Mouse (Mus musculus) ES-E14 (cell line): ENCODE data around the gene Grb10. TPM values are rescaled to one million over a fixed set of nuclear protein-coding genes. Genes with fewer than 3 reads are reported as not detected.

Experiments
- DNase-seq: peaks from one replicate; pipeline ENCODE4 v3.0.0-alpha.2; 2013; ENCODE audit warnings: low read depth, low spot score
- H3K27ac ChIP-seq: 2 replicates; pipeline ENCODE4 v1.5.1; 2012; ENCODE audit warnings: low read depth, mild to moderate bottlenecking, low read length, moderate library complexity, mixed read lengths; ENCODE audit not compliant: poor library complexity, insufficient read depth, severe bottlenecking
- H3K36me3 ChIP-seq: 2 replicates; pipeline ENCODE4 v1.6.1; 2012; ENCODE audit warnings: mild to moderate bottlenecking, low read length, moderate library complexity, mixed read lengths; ENCODE audit not compliant: control insufficient read depth, poor library complexity, insufficient read depth, severe bottlenecking
- H3K4me1 ChIP-seq, 2 experiments: fragments of 150-350 bp in 1 of 2; sonication (generic) in 1 of 2; 2 replicates each; pipeline ENCODE4 v1.6.1; 2012; ENCODE audit warnings: low read length in 2 of 2, mild to moderate bottlenecking in 1 of 2, mixed read lengths in 1 of 2; ENCODE audit not compliant: control insufficient read depth in 2 of 2, insufficient read depth in 2 of 2, poor library complexity in 1 of 2
- H3K4me3 ChIP-seq, 2 experiments: fragments of 150-350 bp in 1 of 2; sonication (generic) in 1 of 2; 2 replicates each; pipeline ENCODE4 v1.5.1; 2012; ENCODE audit warnings: low read length in 2 of 2, low read depth in 1 of 2, mild to moderate bottlenecking in 1 of 2, mixed read lengths in 1 of 2; ENCODE audit not compliant: insufficient read depth in 1 of 2, poor library complexity in 1 of 2, severe bottlenecking in 1 of 2
- H3K9ac ChIP-seq: 2 replicates; pipeline ENCODE4 v1.6.1; 2012; ENCODE audit warnings: low read depth, mild to moderate bottlenecking, low read length, mixed read lengths; ENCODE audit not compliant: poor library complexity, insufficient read depth, severe bottlenecking
- H3K9me3 ChIP-seq: fragments of 150-350 bp; sonication (generic); 2 replicates; pipeline ENCODE4 v1.6.1; 2012; ENCODE audit warnings: low read depth, mild to moderate bottlenecking, low read length; ENCODE audit not compliant: control insufficient read depth, insufficient read depth
- CHD2 ChIP-seq: IDR thresholded peaks from 2 replicates; pipeline ENCODE4 v1.6.1; 2014; ENCODE audit warnings: mild to moderate bottlenecking, low read depth, low read length, inconsistent platforms
- HCFC1 ChIP-seq: IDR thresholded peaks from 2 replicates; pipeline ENCODE4 v1.6.1; 2012; ENCODE audit warnings: low read length, inconsistent platforms, borderline replicate concordance; ENCODE audit not compliant: insufficient read depth
- MAFK ChIP-seq: IDR thresholded peaks from 2 replicates; pipeline ENCODE4 v1.6.1; 2014; ENCODE audit warnings: mild to moderate bottlenecking, low read depth, low read length, inconsistent platforms; ENCODE audit not compliant: insufficient read depth
- ZC3H11A ChIP-seq: IDR thresholded peaks from 2 replicates; pipeline ENCODE4 v1.6.1; 2012; ENCODE audit warnings: low read depth, mild to moderate bottlenecking, inconsistent platforms, low read length, borderline replicate concordance
- ZNF384 ChIP-seq: IDR thresholded peaks from 2 replicates; pipeline ENCODE4 v1.6.1; 2012; ENCODE audit warnings: low read depth, low read length, inconsistent platforms
- in situ Hi-C, 2 experiments: fragments of 600-800 bp; cut with MboI; formaldehyde crosslinking; loops; one replicate each; pipeline ENCODE4 v1.15.1; 2025; ENCODE audit warnings: low sequenced_read_pairs in 2 of 2, inconsistent platforms in 1 of 2; ENCODE audit not compliant: unreplicated experiment in 2 of 2
- total RNA-seq: library from RNA; depleted of rRNA; stranded (reverse); fragments of 300-350 nt; gene quantifications from 2 replicates; pipeline ENCODE4 v1.2.3, GENCODE M21; 2012

Gene Grb10
- total RNA-seq, 1 experiment: 33.4 TPM

DNA sequence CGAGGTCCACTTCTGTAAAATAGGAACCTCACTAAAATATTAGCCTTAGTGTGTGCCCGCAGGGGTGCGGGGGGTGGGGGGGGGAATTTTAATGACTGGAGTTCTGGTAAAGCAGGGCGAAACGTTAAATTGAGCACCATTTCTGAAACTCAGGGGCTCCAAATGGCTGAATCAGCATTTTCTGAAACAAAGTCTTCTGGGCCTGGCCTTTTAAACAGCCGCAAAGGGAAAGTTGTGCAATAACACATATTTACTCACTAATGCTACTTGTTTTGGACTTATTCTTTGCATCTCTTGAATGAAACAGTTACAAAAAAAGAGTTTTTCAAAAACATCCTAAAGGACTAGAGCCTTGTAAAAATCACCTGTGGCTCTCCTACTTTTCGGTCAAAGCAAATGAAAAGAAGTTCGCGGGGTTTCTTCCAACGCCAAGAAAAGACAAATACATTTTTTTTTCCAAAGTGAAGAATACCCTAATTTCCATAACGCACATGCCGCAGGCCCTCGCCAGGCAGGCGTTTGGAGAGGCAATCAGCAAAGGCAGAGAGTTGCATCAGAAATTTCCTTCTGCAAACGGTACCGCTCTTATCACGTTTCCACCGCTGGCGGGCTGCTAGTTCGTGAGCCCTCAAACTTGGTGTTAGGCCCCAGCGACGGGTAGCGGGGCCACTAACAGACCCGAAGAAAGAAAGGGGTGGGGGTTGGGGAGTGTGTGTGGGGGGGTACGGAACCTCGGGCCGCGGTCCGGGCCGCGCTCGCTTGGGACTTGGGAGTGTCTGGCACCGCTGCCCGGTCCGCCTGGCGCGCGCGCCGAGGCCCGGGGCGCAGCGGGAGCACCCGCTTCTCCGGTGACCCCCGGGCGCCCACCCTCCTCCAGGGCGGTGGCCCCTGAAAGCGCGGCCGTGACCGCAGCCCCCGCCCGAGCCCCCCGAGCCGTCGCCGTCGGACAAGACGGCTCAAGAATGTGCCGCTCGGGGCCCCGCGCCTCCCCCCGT is 2.3 kb downstream of the Grb10 start:
- Histone ChIP-seq H3K9ac (peak overlapping the region; percentile 56), H3K36me3 (no peaks in the 10 kb centered on the region), H3K9me3 (no peaks in the 10 kb centered on the region), H3K27ac (no peak overlapping the region), H3K4me3 (peak overlapping the region; percentile 74 to 79), H3K4me1 (no peaks in the 10 kb centered on the region)
- in situ Hi-C loops: loop anchor here (10.0 to 25.0 kb wide), 2 partner anchors 501 to 509 kb away; no protein-coding TSS in a partner anchor
- no peak for DNase-seq
- TF ChIP-seq HCFC1: no peak
- 0 out of 2 replicates have a peak, but pooled peaks have one; percentile 13 for TF ChIP-seq ZC3H11A
- TF ChIP-seq MAFK: peak; percentile 98
- no peak for TF ChIP-seq CHD2
- no peak for TF ChIP-seq ZNF384

DNA sequence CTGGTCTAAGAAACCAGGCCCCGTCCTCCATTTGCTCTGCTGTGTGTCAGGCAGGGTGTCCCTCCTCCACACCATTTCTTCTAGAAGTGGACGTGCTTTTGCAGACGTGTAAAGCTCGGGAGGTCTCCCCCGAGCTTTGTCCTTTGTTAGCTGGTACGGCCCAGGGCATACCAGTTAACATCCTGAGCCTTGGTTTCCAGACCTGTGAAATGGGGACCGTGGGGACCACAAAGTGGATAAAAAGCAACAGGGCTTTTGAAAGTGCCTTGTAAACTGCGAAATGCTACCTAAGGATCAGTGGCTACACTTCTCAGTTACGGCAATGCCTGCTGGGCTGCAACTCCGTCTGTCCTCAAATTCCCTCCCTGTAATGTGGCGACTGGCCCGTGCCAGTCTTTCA is 3.2 kb downstream of the Grb10 start:
- Histone ChIP-seq H3K4me3 (no peak overlapping the region), H3K4me1 (no peaks in the 10 kb centered on the region), H3K27ac (no peak overlapping the region), H3K9ac (no peak overlapping the region), H3K36me3 (no peaks in the 10 kb centered on the region), H3K9me3 (no peaks in the 10 kb centered on the region)
- DNase-seq: no peak
- TF ChIP-seq ZC3H11A (no peak), ZNF384 (no peak), HCFC1 (no peak), CHD2 (no peak), MAFK (no peak)
- in situ Hi-C loops: loop anchor here (10.0 to 25.0 kb wide), 2 partner anchors 502 to 509 kb away; no protein-coding TSS in a partner anchor

DNA sequence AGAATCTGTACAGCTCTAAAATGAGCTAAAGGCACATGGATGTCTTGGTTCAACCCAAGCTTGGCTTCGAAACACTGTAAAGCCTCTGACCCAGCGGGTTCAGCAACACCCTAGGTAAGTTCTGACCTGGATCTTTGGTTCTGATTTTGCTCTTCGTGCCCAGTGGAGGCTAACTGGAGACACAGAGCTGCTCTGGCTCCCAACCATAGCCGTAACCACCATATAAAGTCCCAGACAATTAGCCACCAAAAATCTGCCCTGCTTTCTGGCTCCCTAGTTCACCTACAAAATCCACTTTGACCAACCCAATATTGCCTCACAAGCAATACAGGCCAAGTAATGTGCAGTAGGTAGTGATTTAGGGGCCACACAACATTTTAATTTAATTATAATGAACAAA is 3.7 kb downstream of the Grb10 start:
- DNase-seq: no peak
- TF ChIP-seq ZC3H11A: no peak
- no peak for TF ChIP-seq MAFK
- no peak for TF ChIP-seq CHD2
- no peak for TF ChIP-seq ZNF384
- no peak for TF ChIP-seq HCFC1
- H3K9me3 ChIP-seq: no peaks in the 10 kb centered on the region
- no peak overlapping the region for H3K4me3 ChIP-seq
- no peaks in the 10 kb centered on the region for H3K36me3 ChIP-seq
- no peak overlapping the region for H3K9ac ChIP-seq
- H3K27ac ChIP-seq: no peak overlapping the region
- in situ Hi-C loops: loop anchor here (10.0 to 25.0 kb wide), 2 partner anchors 503 to 510 kb away; no protein-coding TSS in a partner anchor
- no peaks in the 10 kb centered on the region for H3K4me1 ChIP-seq

DNA sequence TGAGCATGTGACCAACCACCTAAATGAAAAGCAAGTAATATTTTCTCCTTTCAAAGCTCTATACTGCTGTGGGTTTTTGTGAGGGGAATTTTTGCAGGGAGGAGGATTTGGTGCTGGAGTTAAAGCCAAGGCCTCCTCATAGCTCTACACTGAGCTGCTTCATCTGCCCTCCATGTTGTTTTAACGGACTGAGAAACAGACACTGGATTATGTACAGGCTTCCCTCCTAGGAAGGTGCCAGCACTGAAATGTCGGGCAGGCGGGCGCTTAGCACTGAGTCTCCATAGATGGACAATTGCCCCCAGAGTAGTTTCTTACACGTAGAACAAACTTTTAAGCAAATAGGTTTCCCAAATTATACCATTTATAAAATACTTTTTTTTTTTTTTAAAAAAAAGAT is 4.1 kb downstream of the Grb10 start:
- no peak for DNase-seq
- H3K4me3 ChIP-seq: no peak overlapping the region
- TF ChIP-seq MAFK (no peak), ZC3H11A (no peak), HCFC1 (no peak), CHD2 (no peak), ZNF384 (no peak)
- no peaks in the 10 kb centered on the region for H3K4me1 ChIP-seq
- H3K9ac ChIP-seq: no peak overlapping the region
- in situ Hi-C loops: loop anchor here (10.0 to 25.0 kb wide), 2 partner anchors 503 to 510 kb away; no protein-coding TSS in a partner anchor
- no peak overlapping the region for H3K27ac ChIP-seq
- H3K9me3 ChIP-seq: no peaks in the 10 kb centered on the region
- H3K36me3 ChIP-seq: no peaks in the 10 kb centered on the region
